Mouse (Mus musculus) bone marrow macrophage, adult 2 months (primary cell): ENCODE results near the gene H2-Oa.

Experiments
- CTCF ChIP-seq: IDR thresholded peaks from 2 replicates; pipeline ENCODE4 v1.5.1; 2012; ENCODE audit warnings: low read depth, mild to moderate bottlenecking, low read length, moderate library complexity
- POLR2A ChIP-seq: IDR thresholded peaks from 2 replicates; pipeline ENCODE4 v1.6.1; 2012; ENCODE audit warnings: mild to moderate bottlenecking, low read depth, low read length, borderline replicate concordance

DNA sequence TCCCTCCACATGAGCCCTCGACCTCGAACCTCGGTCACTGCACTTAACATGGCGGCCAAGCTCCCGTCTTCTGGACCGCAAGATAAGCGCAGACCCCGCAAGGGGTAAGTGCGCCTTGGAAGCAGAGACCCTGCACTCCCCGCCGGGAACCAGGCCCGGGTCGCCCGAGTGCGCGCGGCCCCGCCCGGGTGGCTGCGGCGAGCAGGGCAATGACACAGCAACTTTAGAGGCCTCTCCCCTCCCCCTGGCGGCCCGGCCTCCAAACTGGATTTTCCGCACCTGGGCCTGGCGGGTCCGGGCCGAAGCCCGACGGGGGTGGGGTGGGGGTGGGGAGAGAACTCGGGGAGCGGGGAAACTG lies 28.7 kb downstream of the H2-Oa start:
- TF ChIP-seq CTCF, result no peak
- TF ChIP-seq POLR2A, result no peak; the same call in 1 of the 2 replicates
